Mouse (Mus musculus): Measurements from ENCODE around the gene Olfr575.

The Olfr575 gene

DNA sequence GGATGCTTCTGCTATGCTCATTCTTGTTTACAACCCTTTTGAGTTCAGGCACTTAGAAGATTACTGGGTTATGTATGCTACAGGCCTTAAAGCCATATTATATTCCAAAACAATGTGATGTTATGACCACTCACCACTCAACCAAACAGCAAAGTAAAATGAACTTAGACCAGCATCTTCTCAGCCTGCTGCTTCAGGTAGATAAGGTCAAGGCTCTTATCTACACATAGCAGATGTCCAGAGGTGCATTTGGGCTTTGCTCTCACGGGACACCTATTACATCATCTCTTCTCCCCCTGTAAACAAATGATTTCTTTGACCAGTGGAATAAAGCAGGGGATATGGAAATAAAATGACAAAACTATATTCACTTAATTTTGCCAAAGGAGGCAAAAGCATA, at the start of gene Olfr575:
Gene Olfr575 (minus strand): TSS at position 183 of the 400 bp plus-strand sequence.
- DNase-seq (ENCODE audit: extremely low read depth, low read depth, low spot score), result no peak

DNA sequence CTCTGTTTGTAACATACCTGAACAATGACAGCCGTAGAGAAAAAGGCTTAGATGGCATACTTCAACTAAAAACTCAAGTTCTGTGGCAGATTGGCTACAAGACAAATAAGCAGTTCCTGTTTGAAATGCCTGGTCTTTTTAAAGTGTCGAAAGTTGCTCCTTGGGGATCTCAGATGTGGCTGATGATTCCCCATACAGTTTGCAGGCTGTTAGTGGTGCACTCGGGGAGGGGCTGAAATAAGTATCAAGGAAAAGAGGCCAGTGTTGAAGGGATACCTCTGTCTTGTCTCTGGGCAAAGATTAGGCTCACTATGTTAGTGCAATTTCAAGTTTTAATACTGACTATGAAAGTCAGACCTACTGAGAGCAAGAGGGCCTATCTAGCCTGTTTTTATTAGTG, 30.6 kb upstream of the Olfr575 start, which contains the start of gene Olfr578:
Gene Olfr578 (minus strand): TSS at position 101 of the 400 bp plus-strand sequence.
- no peak for DNase-seq (ENCODE audit: extremely low read depth, low read depth, low spot score)

DNA sequence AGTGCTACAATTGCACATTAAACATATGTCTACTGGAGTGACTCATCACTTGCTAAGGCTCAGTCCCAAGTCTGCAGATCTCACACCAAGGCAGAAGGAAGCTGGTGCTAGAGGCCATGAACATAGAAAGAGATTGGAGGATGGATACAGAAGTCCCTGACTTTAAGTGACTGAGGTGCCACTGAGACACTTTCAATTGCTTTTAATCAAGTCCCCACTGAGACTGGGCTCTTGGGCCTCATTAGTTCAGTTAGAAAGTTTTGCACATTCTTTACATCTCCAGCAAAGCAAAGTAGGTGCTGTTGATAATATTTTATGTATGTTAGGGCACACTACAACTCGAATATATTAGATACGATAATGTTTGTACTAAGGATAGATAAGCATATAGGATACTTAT, 17.3 kb upstream of the Olfr575 start, which contains the start of gene Olfr577:
Gene Olfr577 (minus strand): TSS at position 101 of the 400 bp plus-strand sequence.
- DNase-seq (ENCODE audit: extremely low read depth, low read depth, low spot score), result no peak

DNA sequence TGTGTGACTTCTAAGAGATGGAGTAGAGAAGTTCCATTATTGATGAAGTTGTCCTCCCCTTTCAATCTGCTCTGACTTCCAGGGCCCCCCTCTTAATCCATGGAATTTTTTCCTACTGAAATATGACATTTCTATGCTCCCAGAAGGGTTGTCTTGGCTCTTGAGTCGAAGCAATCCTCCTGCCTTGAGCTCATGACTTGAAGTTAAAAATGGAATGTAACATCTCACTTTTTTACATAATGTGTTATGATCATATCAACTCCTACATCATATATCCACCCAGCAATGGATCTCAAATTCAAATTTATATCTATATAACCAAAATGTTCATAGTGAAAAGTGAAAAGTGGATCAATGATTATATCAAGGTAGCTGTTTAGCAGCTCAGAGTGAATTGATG, 15.8 kb upstream of the Olfr575 start:
- DNase-seq (ENCODE audit: extremely low read depth, low read depth, low spot score), result no peak

DNA sequence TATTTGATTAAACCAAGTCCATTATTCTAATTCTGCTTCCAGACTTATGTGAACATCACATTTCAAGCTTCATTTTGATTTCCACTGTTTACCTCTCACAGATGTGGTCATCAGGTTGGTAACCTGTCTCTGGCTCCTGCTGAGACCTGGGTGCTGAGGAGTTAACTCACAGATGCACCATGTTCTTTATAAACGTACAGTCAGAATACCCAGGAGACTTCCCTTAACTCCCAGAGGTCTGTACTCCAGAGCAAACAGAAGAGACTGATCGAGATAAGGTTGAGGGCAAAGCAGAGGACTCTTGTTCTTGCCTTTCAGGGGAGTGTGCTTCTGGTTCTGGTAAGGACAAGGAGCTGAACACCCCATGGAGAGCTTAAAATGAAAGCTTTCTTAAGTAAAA, 3.8 kb upstream of the Olfr575 start, which contains the start of gene Olfr576:
Gene Olfr576 (plus strand): TSS at position 301 of the 400 bp plus-strand sequence.
- DNase-seq (ENCODE audit: extremely low read depth, low read depth, low spot score), result no peak

DNA sequence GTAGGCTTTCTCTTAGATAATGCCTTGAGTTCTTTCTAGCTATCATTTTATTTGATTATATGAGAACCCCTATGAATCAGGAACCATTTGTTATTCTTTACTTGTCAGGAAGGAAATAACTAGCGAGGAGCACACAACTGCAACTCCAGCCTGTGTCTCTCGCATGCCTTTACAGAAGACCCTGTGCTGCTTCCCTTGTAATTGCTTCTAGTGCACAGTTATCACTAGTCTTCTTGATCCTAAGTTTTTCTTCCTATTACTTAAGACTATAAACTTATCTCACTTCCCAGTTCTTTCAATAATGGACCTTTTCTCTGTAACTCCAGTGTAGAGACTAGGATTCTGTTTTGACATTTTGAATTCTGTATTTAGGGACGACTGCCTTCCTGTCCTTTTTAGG, 438 bp downstream of the Olfr575 start:
- no peak for DNase-seq (ENCODE audit: extremely low read depth, low read depth, low spot score)

DNA sequence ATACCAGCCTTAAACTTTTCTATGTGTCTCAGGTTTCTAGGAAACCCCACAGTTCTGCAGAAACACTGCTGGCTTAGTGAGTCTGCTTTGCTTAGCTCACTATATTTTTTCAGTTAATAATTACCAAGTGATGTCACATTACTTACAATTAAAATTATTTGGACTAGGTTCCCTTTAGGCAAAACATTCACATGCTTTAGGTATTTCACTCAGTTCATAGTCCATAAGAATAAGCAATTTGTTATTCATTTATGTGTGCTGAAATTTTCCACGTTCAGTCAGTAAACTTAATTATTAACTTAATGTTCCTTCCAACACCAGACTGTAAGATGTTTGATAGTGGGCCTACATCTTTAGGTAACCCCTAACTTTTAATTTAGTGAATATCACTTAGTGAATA, 7.8 kb downstream of the Olfr575 start:
- no peak for DNase-seq (ENCODE audit: extremely low read depth, low read depth, low spot score)

DNA sequence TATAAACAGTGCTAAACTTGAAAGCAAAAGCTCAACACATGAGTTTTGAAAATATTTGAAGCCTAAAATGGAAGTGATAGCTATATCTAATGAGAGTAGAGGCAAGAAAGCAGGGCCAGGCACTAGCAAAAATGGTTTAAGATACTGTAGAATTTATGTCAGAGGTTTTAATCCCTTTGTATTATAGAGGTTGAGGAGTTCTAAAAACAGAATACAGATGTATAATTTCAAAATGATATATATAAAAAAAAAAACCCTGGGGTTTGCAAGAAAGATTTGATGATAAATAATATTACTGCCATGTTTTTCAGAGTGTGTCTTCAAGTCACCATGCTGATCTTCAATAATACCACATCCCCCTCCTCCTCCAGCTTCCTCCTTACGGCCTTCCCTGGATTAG, 10.4 kb downstream of the Olfr575 start, which contains the start of gene Olfr574:
Gene Olfr574 (plus strand): TSS at position 301 of the 400 bp plus-strand sequence.
- no peak for DNase-seq (ENCODE audit: extremely low read depth, low read depth, low spot score)

DNA sequence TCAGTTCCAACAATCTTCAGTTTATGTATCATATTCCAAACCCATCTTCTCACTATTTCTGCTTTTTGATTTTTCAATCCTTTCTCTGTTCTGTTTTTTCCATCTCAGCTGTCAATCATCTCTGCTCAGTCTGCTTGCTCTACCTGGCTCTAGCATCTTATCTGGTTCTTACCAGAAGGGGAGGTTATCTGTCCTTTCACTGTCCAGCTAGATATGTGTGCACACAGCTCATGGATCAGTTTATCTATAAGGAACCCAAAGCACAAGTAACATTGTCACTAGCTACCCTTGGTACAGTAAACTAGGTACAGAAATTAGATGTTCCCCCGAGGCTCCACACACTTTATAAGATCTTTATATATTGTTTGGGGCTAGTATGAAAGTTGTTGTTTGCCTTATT, 15.2 kb downstream of the Olfr575 start:
- DNase-seq (ENCODE audit: extremely low read depth, low read depth, low spot score), result no peak

DNA sequence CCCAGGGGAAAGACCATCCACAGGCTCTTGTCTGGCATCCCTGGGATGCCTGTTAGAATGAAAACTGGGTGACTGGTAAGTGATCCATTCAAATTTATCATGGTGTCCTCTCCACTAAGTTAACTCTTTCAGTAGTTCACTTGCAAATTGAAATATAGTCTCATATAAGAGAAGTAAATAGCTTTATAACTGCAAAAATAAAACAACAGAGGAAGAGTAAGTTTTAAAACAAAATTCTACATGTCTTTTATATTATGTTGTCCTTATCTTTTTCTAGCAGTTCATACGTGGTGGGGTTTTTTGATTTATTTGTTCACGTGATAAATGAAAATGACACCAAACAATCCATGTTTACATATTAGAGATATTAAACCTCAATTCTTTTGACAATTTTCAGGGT, 16.1 kb downstream of the Olfr575 start, which contains the start of gene Olfr573-ps1:
Gene Olfr573-ps1 (minus strand): TSS at position 101 of the 400 bp plus-strand sequence.
- no peak for DNase-seq (ENCODE audit: extremely low read depth, low read depth, low spot score)

DNA sequence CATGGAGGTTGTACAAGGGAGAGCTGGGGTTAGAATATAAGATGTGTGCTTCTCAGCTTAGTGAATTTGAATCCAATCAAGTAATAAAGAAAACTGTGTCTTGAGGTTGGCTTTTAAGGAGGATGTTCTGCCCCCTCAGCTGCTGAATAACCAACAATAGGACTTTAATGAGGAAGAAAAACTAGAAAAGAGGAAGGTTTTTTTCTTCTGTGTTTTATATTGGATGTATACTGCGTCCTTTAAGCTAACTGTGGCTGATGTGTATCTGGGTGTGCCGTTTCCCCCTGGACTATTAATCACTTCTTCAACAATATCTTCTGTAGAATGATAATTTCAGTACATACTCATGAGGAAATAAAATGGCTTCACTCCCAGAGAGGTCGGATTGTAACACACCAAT, 31.5 kb downstream of the Olfr575 start:
- no peak for DNase-seq (ENCODE audit: extremely low read depth, low read depth, low spot score)

DNA sequence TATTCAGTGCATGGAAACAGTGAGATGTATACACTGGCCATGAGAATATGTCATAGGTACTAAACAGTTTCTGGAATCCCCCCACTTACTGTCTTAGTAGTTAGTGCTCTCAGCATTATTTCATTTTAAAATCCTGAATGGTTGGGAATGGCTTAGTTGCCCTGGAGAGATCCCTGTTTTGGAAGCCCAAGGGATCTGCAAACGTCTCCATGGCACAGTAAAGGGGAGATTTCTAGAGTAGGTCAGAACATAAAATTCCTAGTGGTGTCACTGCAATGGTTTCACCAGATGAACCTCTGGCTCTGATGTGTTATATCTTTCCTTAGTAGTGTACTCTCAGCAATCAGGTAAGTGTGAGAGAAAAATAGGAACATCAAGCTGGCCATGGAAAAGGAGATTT, 34.5 kb downstream of the Olfr575 start, which contains the start of gene Olfr572:
Gene Olfr572 (plus strand): TSS at position 301 of the 400 bp plus-strand sequence.
- no peak for DNase-seq (ENCODE audit: extremely low read depth, low read depth, low spot score)

DNA sequence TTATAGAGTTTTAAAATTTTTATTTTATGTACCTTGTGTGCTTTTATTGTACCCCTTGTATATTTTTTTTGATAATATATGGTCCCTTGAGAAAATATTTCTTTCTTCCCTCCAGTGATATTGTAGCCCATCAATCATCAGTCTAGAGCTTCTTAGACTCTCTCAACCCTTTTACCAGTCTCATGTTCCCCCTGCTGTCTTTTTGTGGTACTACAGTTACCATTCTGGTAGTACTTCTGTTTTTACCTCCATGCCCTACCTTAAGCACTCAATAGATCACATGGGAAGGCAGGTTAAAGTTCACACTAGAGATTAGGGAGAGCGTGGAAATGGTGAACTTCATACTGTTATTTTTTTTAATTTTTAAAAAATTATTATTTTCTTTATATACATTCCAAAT, 38.9 kb downstream of the Olfr575 start:
- DNase-seq (ENCODE audit: extremely low read depth, low read depth, low spot score), result no peak

DNA sequence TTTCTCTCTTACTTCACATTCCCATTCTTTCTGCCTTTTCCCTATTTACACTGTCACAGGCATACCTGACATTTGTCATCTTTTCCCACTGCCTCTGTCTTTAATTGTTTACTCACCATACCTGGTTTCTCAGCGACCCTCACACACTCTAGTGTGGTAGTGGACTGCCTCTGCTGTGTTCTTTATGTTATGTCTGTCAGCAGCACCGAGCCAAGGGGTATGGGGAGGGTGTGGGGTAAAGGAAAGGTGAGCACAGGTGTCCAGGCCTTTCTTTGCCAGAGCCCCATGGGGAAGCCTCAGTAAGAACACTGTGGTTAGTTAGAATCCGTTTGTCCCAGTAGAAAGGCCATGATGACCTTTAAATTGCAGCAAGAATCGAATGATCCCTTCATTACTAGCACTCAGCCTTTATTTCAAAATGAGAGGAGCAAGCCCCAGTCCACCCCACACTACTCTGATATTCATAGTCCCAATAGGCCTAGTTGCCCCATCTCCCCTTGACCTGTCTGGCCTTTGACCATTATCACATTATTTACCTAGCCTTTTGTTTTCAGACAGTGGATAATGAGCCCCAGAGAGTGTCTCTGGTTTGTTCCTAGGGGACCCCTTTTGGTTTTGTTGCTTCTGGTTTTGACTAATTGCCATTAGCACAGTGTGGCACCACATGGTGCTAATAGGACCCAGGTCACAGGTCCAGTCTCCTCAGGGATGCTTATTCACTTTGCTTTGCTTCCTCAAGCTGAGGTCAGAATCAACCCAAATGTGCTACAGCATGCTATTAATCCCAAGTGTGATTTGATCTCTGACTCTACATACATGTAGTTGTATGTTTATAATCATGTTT, 41.3 kb downstream of the Olfr575 start, which contains the start of gene Olfr571:
Gene Olfr571 (minus strand): TSS at position 505 of the 844 bp plus-strand sequence.
- no peak for DNase-seq (ENCODE audit: extremely low read depth, low read depth, low spot score)

DNA sequence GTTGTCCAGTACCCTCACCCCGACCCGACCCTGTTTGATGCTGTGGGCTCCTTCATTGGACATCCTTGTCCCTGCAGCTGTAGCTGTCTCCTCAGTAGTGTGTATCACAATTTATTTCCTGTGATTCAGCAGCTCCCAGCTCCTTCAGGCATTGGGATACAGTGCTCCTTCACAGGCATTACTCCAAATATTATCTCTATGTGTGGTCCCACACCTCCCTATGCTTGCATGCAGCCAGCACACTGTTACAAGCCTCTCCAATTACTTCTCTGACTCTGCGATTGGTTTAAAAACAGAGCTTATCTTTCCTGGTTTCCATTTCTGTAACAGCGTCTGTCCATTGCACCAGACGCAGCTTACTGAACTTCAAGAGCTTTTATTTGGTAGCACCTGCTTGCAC, 42.2 kb downstream of the Olfr575 start:
- DNase-seq (ENCODE audit: extremely low read depth, low read depth, low spot score), result no peak

DNA sequence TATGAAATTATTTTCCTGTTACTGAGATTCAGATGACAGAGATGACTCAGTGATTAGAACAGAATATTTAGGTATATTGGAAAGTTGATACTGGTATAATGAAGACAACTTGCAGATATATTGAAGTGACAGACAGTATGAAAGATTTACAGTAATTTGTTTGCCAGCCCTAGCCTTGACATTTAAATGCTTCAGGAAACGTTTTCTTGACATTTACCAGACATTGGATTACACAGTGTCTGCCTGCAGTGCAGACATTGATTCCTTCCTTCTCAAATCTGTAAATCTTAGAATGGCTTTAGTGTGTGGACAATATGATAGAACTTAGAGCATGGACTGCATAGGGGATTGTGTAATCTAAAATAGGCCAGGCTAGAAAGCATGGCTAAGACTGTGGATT, 43.3 kb downstream of the Olfr575 start:
- no peak for DNase-seq (ENCODE audit: extremely low read depth, low read depth, low spot score)

All from fat pad, adult 2 months (tissue).